Mouse (Mus musculus): ENCODE measurements at regions not wholly inside any gene's neighbourhood (a gene's known extent, or its start where the extent isn't known, plus 50 kb on each side); places are given as distances from the start of the nearest gene placed in this dataset.

GRCm38 (mm10) chr13:48083294-48083693 lies 177.7 kb upstream of the Id4 start:
- TF ChIP-seq CTCF (IDR thresholded peaks at IDR 0.05; ENCODE audit: low read depth): no peak
- TF ChIP-seq EP300 (IDR thresholded peaks at IDR 0.05; ENCODE audit: low read depth): no peak
- H3K27ac ChIP-seq: no peak overlapping the region
- no peaks in the 10 kb centered on the region for H3K27me3 ChIP-seq (ENCODE audit: control insufficient read depth, insufficient read depth, low read length)
- no peaks in the 10 kb centered on the region for H3K9me3 ChIP-seq (ENCODE audit: control insufficient read depth, low read length)
- no peaks in the 10 kb centered on the region for H3K4me1 ChIP-seq (replicated peaks; ENCODE audit: control insufficient read depth in 2 of 2, insufficient read depth in 2 of 2, low read length in 1 of 2)
- H3K36me3 ChIP-seq (replicated peaks; ENCODE audit: control insufficient read depth, insufficient read depth, low read depth): no peaks in the 10 kb centered on the region
- ATAC-seq (ENCODE audit: insufficient read depth) (no peak), DNase-seq (ENCODE audit: low read depth in 3 of 3, low spot score in 3 of 3) (no peak)
- H3K4me3 ChIP-seq (ENCODE audit: insufficient read depth in 1 of 2, low read depth in 2 of 2, low read length in 2 of 2): no peak overlapping the region
- WGBS (ENCODE audit: insufficient replicate concordance): 67% methylated on average over 2 of the region's 2 CpGs
- H3K9ac ChIP-seq (replicated peaks): no peak overlapping the region
- H3K4me2 ChIP-seq (ENCODE audit: low read depth): no peak overlapping the region

GRCm38 (mm10) chr13:48083807-48084206 lies 177.2 kb upstream of the Id4 start:
- Histone ChIP-seq H3K9ac (replicated peaks) (no peak overlapping the region), H3K36me3 (replicated peaks; ENCODE audit: control insufficient read depth, insufficient read depth, low read depth) (no peaks in the 10 kb centered on the region), H3K27me3 (ENCODE audit: control insufficient read depth, insufficient read depth, low read length) (no peaks in the 10 kb centered on the region), H3K9me3 (ENCODE audit: control insufficient read depth, low read length) (no peaks in the 10 kb centered on the region), H3K4me3 (ENCODE audit: insufficient read depth in 1 of 2, low read depth in 2 of 2, low read length in 2 of 2) (no peak overlapping the region), H3K4me2 (ENCODE audit: low read depth) (no peak overlapping the region), H3K27ac (no peak overlapping the region), H3K4me1 (replicated peaks; ENCODE audit: control insufficient read depth in 2 of 2, insufficient read depth in 2 of 2, low read length in 1 of 2) (no peaks in the 10 kb centered on the region)
- TF ChIP-seq CTCF (IDR thresholded peaks at IDR 0.05; ENCODE audit: low read depth): no peak
- ATAC-seq (ENCODE audit: insufficient read depth): no peak
- no peak for DNase-seq (ENCODE audit: low read depth in 3 of 3, low spot score in 3 of 3)

GRCm38 (mm10) chr13:48094275-48095035 lies 166.6 kb upstream of the Id4 start:
- Histone ChIP-seq H3K27me3 (ENCODE audit: control insufficient read depth, insufficient read depth, low read length) (no peaks in the 10 kb centered on the region), H3K4me3 (ENCODE audit: insufficient read depth in 1 of 2, low read depth in 2 of 2, low read length in 2 of 2) (no peak overlapping the region), H3K27ac (no peak overlapping the region), H3K9me3 (ENCODE audit: control insufficient read depth, low read length) (no peaks in the 10 kb centered on the region; the same call in 1 of the 2 replicates), H3K9ac (replicated peaks) (no peak overlapping the region), H3K36me3 (replicated peaks; ENCODE audit: control insufficient read depth, insufficient read depth, low read depth) (no peaks in the 10 kb centered on the region), H3K4me1 (replicated peaks; ENCODE audit: control insufficient read depth in 2 of 2, insufficient read depth in 2 of 2, low read length in 1 of 2) (no peaks in the 10 kb centered on the region), H3K4me2 (ENCODE audit: low read depth) (no peak overlapping the region)
- WGBS (ENCODE audit: insufficient replicate concordance): 70% methylated on average over 16 of the region's 16 CpGs
- no peak for ATAC-seq (ENCODE audit: insufficient read depth)
- DNase-seq (ENCODE audit: low read depth in 3 of 3, low spot score in 3 of 3): no peak
- no peak for TF ChIP-seq CTCF (IDR thresholded peaks at IDR 0.05; ENCODE audit: low read depth)
- TF ChIP-seq EP300 (IDR thresholded peaks at IDR 0.05; ENCODE audit: low read depth): no peak

GRCm38 (mm10) chr13:48102156-48102555 lies 158.9 kb upstream of the Id4 start:
- TF ChIP-seq EP300 (IDR thresholded peaks at IDR 0.05; ENCODE audit: low read depth) (no peak), CTCF (IDR thresholded peaks at IDR 0.05; ENCODE audit: low read depth) (no peak)
- ATAC-seq (ENCODE audit: insufficient read depth) (no peak), DNase-seq (ENCODE audit: low read depth in 3 of 3, low spot score in 3 of 3) (no peak)
- Histone ChIP-seq H3K4me2 (ENCODE audit: low read depth) (no peak overlapping the region), H3K27ac (no peak overlapping the region), H3K9ac (replicated peaks) (no peak overlapping the region), H3K36me3 (replicated peaks; ENCODE audit: control insufficient read depth, insufficient read depth, low read depth) (no peaks in the 10 kb centered on the region), H3K4me1 (replicated peaks; ENCODE audit: control insufficient read depth in 2 of 2, insufficient read depth in 2 of 2, low read length in 1 of 2) (no peaks in the 10 kb centered on the region), H3K4me3 (ENCODE audit: insufficient read depth in 1 of 2, low read depth in 2 of 2, low read length in 2 of 2) (no peak overlapping the region), H3K9me3 (ENCODE audit: control insufficient read depth, low read length) (no peaks in the 10 kb centered on the region), H3K27me3 (ENCODE audit: control insufficient read depth, insufficient read depth, low read length) (no peaks in the 10 kb centered on the region)
- whole genome bisulfite sequencing (ENCODE audit: insufficient replicate concordance): 62% methylated on average over 8 of the region's 8 CpGs

- no peak overlapping the region for H3K4me3 ChIP-seq (ENCODE audit: insufficient read depth in 1 of 2, low read depth in 2 of 2, low read length in 2 of 2)
- ATAC-seq (ENCODE audit: insufficient read depth): no peak
- H3K27me3 ChIP-seq (ENCODE audit: control insufficient read depth, insufficient read depth, low read length): no peaks in the 10 kb centered on the region
- no peaks in the 10 kb centered on the region for H3K9me3 ChIP-seq (ENCODE audit: control insufficient read depth, low read length)
- 42% methylated on average over 7 of the region's 7 CpGs for WGBS (ENCODE audit: insufficient replicate concordance)
- no peaks in the 10 kb centered on the region for H3K4me1 ChIP-seq (replicated peaks; ENCODE audit: control insufficient read depth in 2 of 2, insufficient read depth in 2 of 2, low read length in 1 of 2)
- no peak for DNase-seq (ENCODE audit: low read depth in 3 of 3, low spot score in 3 of 3)
- no peak overlapping the region for H3K4me2 ChIP-seq (ENCODE audit: low read depth)
- TF ChIP-seq CTCF (IDR thresholded peaks at IDR 0.05; ENCODE audit: low read depth) (no peak), EP300 (IDR thresholded peaks at IDR 0.05; ENCODE audit: low read depth) (no peak)
- no peak overlapping the region for H3K27ac ChIP-seq
- no peak overlapping the region for H3K9ac ChIP-seq (replicated peaks)
- no peaks in the 10 kb centered on the region for H3K36me3 ChIP-seq (replicated peaks; ENCODE audit: control insufficient read depth, insufficient read depth, low read depth)
These were observed 158.5 kb upstream of the Id4 start for GRCm38 (mm10) chr13:48102576-48102975.
